Mouse (Mus musculus) cerebellum, postnatal 4 days (tissue): ENCODE data around the gene Gm20388.
A peak's percentile ranks its signal among the peaks of the same experiment; 100 is the strongest.

Experiments used
- DNase-seq, 2 experiments: peaks; one replicate each; pipeline ENCODE4 v3.0.0; 2022; ENCODE audit warnings: low spot score in 2 of 2, mixed read lengths in 1 of 2

Gene Gm20388

DNA sequence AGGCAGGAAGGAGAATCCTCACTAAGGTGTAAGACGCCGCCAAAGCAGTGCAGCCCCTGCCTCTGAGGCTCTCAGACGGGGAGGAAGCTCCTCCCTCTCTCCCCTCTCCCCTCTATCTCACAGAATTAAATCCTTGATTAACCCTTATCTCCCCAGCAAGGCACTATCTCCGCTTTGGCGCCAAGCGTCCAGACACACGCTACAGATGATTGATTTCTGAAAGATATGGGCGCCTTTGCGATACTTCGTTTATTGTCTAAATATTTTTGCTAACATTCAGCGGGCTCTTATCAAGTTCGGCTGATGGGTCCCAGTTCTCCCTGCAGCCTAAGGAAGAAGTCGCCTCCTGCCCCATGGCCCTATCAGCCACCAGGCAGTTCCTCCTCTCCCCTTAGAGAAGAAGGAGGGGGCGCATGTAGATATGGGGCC is 2415.5 kb downstream of the Gm20388 start:
- DNase-seq, result no peak

DNA sequence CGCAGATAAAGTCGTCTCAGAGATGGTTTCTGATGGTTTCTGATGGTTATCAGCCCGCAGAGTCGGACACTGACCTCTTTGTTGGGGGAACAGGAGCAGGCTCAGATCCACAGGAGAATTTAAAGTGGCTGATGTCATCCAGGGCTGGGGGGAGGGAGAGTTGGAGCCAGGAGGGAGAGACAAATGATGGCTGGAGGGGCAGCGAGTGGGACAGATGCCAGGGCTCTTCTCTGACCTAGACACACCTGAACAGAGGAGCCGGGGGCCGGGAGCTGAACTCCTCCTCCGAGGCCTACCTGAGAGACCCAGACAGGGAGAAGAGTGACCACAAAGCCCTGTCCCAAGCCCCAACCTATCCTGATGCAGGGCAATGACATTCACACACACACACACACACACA is 2418.4 kb downstream of the Gm20388 start:
- DNase-seq, result no peak

DNA sequence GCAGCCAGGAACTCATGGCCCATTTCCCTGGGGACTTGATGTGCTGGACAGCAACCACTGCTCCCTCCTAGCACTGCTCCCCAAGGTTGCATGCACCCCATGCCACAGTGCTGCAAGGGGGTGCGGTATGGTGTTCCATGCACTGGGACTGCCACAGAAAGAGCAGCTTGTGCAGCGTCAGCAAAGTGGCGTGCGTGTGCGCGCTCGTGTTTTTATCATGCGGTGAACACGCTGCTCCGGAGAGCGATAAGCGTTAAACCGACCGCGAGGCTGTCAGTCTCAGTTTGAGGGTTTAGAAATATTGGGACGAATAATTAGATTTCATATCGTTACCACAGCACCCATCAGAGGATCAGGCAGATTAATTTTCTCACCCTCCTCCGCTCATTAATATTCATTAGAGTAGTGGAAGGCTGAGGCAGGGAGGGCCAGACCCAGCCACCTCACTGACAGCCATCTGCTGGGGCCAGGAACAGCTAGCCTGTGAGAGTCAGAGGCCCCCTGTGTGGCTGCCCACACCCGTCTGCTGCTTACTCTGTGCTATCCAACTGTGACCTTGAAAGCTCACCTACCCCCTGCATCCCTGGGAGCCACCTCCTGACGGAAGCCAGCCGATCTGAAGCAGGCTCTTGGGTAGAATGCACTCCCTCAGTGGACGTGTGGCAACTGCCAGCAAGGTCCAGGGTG is 2419.1 kb downstream of the Gm20388 start:
- no peak for DNase-seq

DNA sequence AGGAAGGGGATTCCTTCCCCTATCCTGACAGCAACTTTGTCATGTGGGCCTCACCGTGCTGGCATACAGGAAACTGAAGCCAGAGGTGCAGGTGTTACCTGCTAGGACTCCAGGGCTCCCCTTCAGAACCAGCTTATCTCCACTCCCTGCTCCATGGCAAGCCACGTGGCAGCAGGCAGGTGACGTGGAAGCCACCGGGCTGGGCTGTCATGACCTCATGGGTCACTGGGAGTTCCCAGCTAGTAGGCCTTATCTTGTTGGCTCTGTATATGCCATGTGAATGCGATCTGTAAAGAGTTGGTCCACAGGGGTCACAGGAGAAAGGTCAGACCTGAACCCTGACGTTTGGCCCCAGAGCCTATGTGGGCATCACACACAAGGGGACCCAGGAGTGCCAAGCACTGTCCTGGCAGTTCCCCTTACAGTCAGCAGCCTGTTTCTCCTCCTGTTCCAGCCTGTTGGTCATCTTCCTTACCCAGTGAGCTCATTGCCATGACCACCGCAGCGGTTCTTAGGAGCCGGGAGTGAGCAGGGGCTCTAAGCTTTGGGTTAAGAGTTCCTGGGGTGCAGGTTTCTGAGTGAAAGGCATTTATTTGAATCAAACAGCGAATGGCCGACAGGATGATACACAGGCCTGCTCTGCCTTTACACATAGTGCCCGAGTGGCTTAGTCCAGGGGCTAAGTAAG is 2419.9 kb downstream of the Gm20388 start:
- DNase-seq, result no peak

DNA sequence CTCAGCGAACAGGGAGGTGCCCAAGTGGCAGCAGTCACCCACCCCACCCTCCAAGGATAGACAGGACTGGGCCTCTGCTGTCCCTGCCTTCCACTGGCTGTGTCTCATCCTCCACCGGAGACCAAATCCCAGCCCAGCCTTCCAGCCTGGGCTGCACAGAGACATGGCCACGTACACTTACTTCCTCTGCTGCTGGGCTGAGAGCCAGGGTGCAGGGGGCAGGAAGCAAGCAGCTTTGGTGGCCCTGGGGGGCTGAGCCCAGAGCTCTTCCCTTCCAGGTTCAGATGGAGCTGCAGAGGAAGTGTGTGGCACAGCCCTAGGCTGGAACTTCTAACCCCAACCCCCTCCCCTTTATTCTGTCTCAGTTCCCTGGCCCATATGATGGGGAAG is 2420.5 kb downstream of the Gm20388 start:
- DNase-seq, result no peak

DNA sequence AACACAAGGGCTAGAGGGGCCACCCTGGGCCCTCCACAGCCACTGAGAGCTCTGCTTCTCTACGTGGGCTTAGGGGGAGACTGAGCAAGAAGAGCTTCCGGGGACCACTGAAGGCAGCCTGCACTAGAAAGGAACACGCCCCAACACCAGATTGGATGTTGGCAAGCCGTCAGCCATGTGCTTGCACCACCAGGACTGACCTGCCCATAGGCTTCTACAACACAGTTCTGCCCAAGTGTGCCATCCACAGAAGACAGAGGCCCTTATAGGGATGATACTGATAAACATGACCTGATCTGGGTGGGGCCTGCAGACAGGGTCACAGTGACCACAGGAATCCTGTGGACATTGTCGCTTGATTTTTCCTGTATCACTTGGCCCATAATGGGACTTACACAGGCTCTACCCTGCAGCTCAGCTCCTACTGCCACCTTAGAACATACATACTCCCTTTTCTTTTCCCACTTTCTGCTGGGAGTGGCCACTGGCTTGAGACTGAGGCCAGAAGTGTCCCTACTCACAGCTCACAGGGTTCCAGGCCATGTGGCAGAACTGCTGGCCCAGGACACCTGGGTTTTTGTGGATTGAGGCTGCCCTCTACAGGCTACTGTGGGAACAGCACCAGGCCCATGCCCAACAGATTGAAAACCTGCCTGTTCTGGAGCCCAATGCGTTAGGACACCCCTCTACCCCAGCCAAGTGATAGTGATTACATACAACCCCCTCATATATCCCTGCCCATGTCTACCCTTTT is 2422.3 kb downstream of the Gm20388 start:
- peak; percentile 83 to 90 for DNase-seq

DNA sequence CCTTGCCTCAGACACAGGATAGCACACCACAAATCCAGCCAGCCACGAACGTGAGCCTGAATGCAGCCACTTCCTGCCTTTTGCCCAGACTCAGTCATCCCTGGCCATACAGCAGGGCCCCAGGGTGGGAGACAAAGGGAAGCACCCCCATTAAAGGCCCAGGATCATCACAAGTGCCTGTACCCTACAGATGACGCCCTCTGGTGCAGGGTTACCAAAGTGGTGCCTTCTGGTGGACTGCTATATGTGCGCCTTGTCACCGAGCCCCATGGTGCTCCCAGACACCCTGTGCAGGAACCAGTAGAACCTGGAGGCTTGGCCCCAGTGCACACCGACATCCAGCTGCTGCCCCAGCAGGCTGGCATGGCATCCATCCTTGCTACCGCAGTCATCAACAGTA is 2422.9 kb downstream of the Gm20388 start:
- no peak for DNase-seq

DNA sequence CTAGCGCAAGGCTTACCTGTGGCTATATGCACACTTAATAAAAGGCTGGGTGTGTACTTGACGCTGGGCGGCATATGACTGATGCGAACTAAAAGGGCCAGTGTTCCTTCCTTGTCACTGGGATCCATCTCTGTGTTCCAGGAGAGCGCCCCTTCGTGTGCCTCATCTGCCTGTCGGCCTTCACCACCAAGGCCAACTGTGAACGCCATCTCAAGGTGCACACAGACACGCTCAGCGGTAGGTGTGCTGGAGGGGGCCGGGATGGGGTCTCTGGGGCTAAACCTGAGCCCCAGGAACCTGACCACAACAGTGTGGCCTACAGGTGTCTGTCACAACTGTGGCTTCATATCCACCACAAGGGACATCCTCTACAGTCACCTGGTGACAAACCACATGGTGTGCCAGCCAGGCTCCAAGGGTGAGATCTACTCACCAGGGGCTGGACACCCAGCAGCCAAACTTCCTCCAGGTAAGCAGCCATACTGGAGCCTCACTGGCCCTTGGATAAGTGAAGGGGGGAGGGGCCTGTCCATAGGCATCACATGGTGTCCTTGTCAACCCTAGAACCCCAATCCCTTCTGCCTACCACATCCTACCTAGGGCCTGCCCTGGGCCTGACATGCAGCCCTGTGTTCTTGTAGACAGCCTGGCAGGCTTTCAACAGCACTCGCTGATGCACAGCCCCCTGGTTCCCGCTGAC is 2424.3 kb downstream of the Gm20388 start:
- no peak for DNase-seq

DNA sequence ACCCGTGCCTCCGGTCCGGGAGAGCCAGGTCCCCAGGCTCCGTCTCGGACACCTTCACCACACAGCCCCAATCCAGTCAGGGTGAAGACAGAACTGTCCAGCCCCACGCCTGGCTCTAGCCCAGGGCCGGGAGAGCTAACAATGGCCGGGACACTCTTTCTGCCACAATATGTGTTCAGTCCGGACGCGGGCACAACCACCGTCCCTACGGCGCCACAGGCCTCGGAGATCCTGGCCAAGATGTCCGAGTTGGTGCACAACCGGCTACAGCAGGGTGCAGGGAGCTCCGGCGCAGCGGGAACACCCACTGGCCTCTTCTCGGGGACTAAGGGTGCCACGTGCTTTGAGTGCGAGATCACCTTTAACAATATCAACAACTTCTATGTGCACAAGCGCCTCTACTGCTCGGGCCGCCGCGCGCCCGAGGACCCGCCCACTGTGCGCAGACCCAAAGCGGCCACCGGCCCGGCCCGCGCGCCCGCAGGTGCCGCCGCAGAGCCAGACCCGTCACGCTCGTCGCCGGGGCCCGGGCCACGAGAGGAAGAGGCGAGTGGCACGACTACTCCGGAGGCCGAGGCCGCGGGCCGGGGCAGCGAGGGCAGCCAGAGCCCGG is 2425.1 kb downstream of the Gm20388 start:
- peak in 1 of 2 experiments; percentile 38 for DNase-seq

DNA sequence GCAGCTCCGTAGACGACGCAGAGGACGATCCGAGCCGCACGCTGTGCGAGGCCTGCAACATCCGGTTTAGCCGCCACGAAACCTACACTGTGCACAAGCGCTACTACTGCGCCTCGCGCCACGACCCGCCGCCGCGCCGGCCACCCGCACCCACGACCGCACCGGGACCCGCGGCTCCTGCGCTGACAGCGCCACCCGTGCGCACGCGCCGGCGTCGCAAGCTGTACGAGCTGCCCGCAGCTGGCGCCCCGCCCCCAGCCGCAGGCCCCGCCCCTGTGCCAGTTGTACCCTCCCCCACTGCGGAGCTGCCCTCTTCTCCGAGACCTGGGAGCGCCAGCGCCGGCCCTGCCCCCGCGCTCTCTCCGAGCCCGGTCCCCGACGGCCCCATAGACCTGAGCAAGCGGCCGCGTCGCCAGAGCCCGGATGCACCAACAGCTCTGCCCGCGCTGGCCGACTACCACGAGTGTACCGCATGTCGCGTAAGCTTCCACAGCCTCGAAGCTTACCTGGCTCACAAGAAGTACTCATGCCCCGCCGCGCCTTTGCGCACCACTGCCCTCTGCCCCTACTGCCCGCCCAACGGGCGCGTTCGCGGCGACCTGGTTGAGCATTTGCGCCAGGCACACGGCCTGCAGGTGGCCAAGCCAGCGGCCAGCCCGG is 2425.7 kb downstream of the Gm20388 start:
- DNase-seq, result peak in 1 of 2 experiments; percentile 62

DNA sequence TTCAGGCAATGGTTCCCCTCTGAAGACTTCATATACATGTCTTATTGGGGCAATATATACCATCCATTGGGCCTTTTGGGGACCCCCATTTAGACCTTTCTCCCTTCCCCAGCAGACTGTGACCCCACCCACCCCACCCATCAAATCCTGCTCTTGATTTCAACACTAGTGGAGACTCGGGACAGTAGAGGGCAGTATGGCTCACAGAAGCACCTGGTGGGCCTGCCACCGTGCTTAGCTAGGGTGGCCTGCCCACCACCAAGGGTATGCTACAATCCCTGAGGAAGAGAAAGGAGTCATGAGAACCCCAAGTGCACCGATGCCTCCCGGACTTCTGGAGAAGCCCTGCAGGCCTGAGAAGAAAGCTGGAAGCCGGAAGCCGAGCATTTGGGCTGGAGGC is 2428.2 kb downstream of the Gm20388 start:
- no peak for DNase-seq

DNA sequence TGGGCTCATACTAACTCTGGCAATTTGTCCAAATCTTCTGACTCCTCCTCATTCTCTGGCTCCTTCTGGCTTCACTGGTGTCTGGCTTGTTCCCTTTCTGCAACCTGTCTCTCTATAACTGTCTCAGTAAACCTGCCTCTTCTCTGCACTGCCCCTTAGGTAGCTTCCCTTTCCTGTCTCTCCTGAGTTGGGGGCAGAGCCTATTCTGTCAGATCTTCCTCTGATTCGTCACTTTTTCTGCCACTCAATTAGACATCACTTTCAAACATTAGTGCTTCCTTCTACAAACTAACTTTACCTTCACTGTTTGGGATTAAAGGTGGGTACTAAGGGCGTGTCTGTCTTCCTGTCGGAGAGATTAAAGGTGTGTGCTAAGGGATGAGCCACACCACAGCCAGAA is 2430.1 kb downstream of the Gm20388 start:
- DNase-seq, result no peak

DNA sequence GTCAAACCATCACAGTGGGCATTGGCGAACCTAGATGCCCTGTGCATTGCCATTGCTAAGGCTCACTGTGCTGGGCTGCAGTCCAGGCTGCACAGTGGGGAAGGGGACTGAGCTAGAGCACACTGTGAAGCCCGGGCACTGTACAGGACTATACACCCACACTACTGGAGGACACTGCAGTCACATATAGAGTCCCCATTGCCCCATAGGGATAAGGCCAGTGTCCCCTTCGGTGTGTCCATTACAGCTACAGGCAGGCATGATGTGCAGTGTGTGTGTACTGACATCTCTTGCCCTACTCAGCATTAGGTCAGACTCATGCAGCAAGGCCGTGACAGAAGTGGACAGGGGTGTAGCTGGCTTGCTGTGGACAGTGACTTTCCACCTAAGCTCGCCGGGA is 2431.1 kb downstream of the Gm20388 start:
- no peak for DNase-seq

DNA sequence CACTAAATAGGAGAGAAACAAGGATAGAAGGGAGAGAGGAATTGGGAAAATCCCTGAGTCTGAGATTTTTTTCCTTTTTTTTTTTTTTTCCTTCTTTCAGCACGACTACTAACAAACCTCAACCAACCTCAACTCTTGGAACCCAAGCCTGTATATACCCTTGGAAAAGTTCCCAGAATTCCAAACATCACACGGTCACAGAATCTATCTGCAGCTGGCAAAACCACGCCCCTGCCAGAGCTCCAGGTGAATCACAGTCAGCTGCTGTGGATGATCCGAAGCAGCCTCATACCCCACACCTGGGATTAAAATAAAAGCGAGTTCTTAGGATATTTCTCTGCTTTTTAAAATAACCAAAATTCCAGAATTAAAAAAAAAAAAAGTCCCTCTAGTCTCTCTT is 2431.7 kb downstream of the Gm20388 start:
- DNase-seq, result no peak

DNA sequence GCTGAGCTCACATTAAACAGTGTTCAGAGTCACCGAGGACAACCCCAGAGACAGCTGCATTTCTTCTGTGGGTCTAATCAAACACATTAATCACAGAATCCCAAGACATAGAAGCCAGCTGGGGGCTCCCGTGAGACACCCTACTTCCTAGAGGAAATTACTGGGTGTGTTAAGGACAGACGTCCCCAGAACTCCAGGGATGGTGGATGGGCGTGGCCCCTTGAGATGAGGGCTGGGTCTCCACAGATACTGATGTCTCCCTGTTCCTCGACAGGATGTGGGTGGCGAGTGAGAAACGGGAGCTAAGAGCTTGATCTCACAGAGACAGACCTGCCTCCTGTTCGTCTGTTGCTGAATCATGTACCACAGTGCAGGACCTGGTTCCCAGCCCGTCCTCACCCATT is 2432.2 kb downstream of the Gm20388 start:
- DNase-seq, result no peak

DNA sequence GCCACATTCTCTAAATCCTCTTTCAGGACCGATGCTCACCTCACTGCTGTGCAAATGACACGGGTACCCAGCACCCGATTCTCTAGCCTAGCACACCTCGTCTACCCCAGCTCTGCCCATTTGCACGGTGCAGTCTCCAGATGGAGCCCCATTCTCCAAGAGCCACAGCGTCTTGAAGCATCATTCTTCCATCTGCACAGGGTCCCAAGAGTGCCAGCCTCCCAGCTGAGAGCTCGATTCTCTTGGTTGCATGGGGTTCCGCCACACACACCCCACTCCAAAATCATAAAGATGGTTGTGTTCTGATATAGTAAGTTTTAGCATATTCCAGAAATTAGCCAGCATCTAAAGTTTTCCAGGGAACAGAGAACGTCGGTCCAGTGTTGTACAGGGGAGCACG is 2432.7 kb downstream of the Gm20388 start:
- no peak for DNase-seq

DNA sequence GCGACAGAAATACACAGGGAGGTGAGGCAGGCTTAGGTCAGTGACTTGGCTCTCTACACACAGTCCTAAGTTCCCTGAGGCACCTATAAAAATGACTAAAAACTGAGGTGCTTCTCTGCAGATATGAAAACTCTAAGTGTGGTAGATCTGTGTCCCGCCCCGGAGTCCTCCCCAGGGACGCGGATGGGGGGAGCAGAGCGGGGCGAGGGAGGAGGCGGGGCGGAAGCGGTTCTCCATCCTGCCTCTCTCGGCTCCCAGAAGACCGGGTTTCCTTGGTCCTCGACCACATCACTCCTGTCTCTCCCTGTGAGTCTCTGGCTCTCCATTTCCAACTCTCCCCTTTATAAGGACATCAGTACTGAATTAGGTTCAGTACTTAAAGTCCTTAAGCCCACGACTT is 2433.1 kb downstream of the Gm20388 start:
- no peak for DNase-seq

DNA sequence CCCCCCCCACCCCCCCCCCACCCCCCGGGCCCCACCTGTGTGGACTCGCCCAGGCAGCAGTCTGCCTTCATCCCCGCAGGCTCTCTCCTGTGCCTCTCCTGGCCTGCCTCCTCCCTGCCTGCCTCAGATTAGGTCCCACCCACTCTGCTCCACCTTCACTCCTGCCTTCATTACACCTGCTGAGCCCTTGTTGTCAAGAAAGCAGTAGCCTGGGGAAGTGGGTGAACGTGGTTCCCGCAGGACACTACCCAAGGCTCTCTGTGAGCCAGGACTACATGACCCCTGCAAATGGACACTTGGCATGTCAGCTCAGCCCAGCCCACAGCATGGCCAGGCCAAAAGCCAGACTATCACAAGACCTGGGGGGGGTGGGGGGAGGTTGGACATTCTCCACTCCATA is 2433.6 kb downstream of the Gm20388 start:
- no peak for DNase-seq

DNA sequence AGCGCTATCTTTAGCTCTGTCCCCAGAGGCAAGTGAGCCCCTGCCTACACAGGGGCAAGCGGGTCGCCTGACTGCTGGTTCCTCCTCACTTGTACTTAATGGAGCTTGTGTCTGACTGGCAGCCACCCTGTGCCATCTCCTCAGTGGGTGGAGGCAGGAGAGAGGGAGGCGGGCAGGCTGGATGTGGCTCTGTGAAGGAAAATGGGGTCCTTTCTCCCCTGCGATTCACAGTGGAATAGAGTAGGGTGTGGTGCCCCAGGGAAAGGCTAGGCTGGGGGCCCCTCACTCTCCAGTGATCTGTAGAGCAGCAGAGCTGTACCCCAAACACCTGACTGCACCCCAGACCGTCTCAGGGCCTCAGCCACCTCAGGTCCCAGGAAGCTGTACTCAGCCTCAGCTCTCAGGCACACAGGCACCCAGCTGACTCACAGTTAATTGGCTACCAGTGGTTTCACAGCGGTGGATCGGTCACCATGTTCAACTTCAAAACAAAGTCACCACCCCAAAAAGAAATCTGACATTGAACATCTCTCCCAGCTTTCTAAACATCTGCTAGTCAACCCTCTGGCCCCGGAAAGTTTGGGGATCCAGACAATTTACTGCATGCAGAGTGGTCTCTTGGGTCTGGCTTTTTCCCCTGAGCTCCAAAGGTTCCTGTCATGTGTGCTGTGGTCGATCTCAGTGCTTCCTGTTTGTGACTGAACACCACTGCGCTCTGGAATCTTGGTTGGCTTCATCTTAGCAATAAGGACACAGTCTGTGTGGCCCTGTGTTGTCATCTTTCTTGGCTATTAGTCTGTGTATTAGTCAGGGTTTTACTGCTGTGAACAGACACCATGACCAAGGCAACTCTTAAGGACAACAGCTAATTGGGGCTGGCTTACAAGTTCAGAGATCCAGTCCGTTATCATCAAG is 2434.8 kb downstream of the Gm20388 start:
- no peak for DNase-seq
